Mouse (Mus musculus): Measurements from ENCODE around the gene Igdcc4. TPM values are rescaled to one million over a fixed set of nuclear protein-coding genes. Genes with fewer than 3 reads are reported as not detected.

Gene Igdcc4
- polyA plus RNA-seq, 1 experiment, result 15.5 TPM

GRCm38 (mm10) chr9:65175939-65176871 lies 74.9 kb downstream of the Igdcc4 start:
- TF ChIP-seq EP300 (IDR thresholded peaks at IDR 0.05; ENCODE audit: insufficient read depth, low read depth, low read length) (0 out of 2 replicates have a peak, but pooled peaks have one; percentile 16), CTCF (IDR thresholded peaks at IDR 0.05; ENCODE audit: low read depth, low read length) (no peak)
- Histone ChIP-seq H3K27ac (ENCODE audit: insufficient read depth, low read length) (no peak overlapping the region), H3K4me1 (ENCODE audit: control insufficient read depth, insufficient read depth, low read length) (peaks cover 17% of the 10 kb centered on the region), H3K27me3 (ENCODE audit: control insufficient read depth, insufficient read depth, low read length, poor library complexity, severe bottlenecking) (no peaks in the 10 kb centered on the region), H3K9ac (ENCODE audit: low read depth, poor library complexity, severe bottlenecking) (no peak overlapping the region), H3K36me3 (ENCODE audit: control insufficient read depth, insufficient read depth, low read length, poor library complexity, severe bottlenecking) (no peaks in the 10 kb centered on the region), H3K9me3 (replicated peaks; ENCODE audit: control insufficient read depth, insufficient read depth, low read length, poor library complexity, severe bottlenecking) (no peaks in the 10 kb centered on the region), H3K4me3 (ENCODE audit: low read depth, low read length) (no peak overlapping the region)

GRCm38 (mm10) chr9:65177497-65177896 lies 76.2 kb downstream of the Igdcc4 start:
- peaks cover 19% of the 10 kb centered on the region for H3K4me1 ChIP-seq (ENCODE audit: control insufficient read depth, insufficient read depth, low read length)
- TF ChIP-seq EP300 (IDR thresholded peaks at IDR 0.05; ENCODE audit: insufficient read depth, low read depth, low read length) (no peak), CTCF (IDR thresholded peaks at IDR 0.05; ENCODE audit: low read depth, low read length) (no peak), POLR2A (IDR thresholded peaks at IDR 0.05; ENCODE audit: insufficient read depth, low read length) (no peak)
- no peaks in the 10 kb centered on the region for H3K27me3 ChIP-seq (ENCODE audit: control insufficient read depth, insufficient read depth, low read length, poor library complexity, severe bottlenecking)
- H3K27ac ChIP-seq (ENCODE audit: insufficient read depth, low read length), result no peak overlapping the region
- H3K9me3 ChIP-seq (replicated peaks; ENCODE audit: control insufficient read depth, insufficient read depth, low read length, poor library complexity, severe bottlenecking), result no peaks in the 10 kb centered on the region
- no peak overlapping the region for H3K4me3 ChIP-seq (ENCODE audit: low read depth, low read length)
- H3K9ac ChIP-seq (ENCODE audit: low read depth, poor library complexity, severe bottlenecking), result no peak overlapping the region
- H3K36me3 ChIP-seq (ENCODE audit: control insufficient read depth, insufficient read depth, low read length, poor library complexity, severe bottlenecking), result no peaks in the 10 kb centered on the region

- TF ChIP-seq EP300 (IDR thresholded peaks at IDR 0.05; ENCODE audit: insufficient read depth, low read depth, low read length), result no peak
- TF ChIP-seq CTCF (IDR thresholded peaks at IDR 0.05; ENCODE audit: low read depth, low read length), result no peak
- no peak for TF ChIP-seq POLR2A (IDR thresholded peaks at IDR 0.05; ENCODE audit: insufficient read depth, low read length)
- H3K27me3 ChIP-seq (ENCODE audit: control insufficient read depth, insufficient read depth, low read length, poor library complexity, severe bottlenecking), result no peaks in the 10 kb centered on the region
- H3K27ac ChIP-seq (ENCODE audit: insufficient read depth, low read length), result no peak overlapping the region
- H3K9me3 ChIP-seq (replicated peaks; ENCODE audit: control insufficient read depth, insufficient read depth, low read length, poor library complexity, severe bottlenecking), result no peaks in the 10 kb centered on the region
- H3K4me1 ChIP-seq (ENCODE audit: control insufficient read depth, insufficient read depth, low read length), result peaks cover 19% of the 10 kb centered on the region
- peak overlapping the region; percentile 38 for H3K4me3 ChIP-seq (ENCODE audit: low read depth, low read length)
- H3K9ac ChIP-seq (ENCODE audit: low read depth, poor library complexity, severe bottlenecking), result peak overlapping the region; percentile 53
- H3K36me3 ChIP-seq (ENCODE audit: control insufficient read depth, insufficient read depth, low read length, poor library complexity, severe bottlenecking), result no peaks in the 10 kb centered on the region
These were observed 76.6 kb downstream of the Igdcc4 start for GRCm38 (mm10) chr9:65177912-65178311.

- Histone ChIP-seq H3K9me3 (replicated peaks; ENCODE audit: control insufficient read depth, insufficient read depth, low read length, poor library complexity, severe bottlenecking) (no peaks in the 10 kb centered on the region), H3K27me3 (ENCODE audit: control insufficient read depth, insufficient read depth, low read length, poor library complexity, severe bottlenecking) (no peaks in the 10 kb centered on the region), H3K36me3 (ENCODE audit: control insufficient read depth, insufficient read depth, low read length, poor library complexity, severe bottlenecking) (no peaks in the 10 kb centered on the region), H3K4me3 (ENCODE audit: low read depth, low read length) (peak overlapping the region; percentile 38), H3K27ac (ENCODE audit: insufficient read depth, low read length) (0 out of 2 replicates have a peak overlapping the region, but pooled peaks have one; percentile 20), H3K9ac (ENCODE audit: low read depth, poor library complexity, severe bottlenecking) (peak overlapping the region; percentile 53), H3K4me1 (ENCODE audit: control insufficient read depth, insufficient read depth, low read length) (peaks cover 19% of the 10 kb centered on the region)
- TF ChIP-seq EP300 (IDR thresholded peaks at IDR 0.05; ENCODE audit: insufficient read depth, low read depth, low read length), result peak; percentile 70
- no peak for TF ChIP-seq POLR2A (IDR thresholded peaks at IDR 0.05; ENCODE audit: insufficient read depth, low read length)
These were observed 77.3 kb downstream of the Igdcc4 start for GRCm38 (mm10) chr9:65178336-65179213.

- Histone ChIP-seq H3K4me1 (ENCODE audit: control insufficient read depth, insufficient read depth, low read length) (peaks cover 19% of the 10 kb centered on the region), H3K36me3 (ENCODE audit: control insufficient read depth, insufficient read depth, low read length, poor library complexity, severe bottlenecking) (no peaks in the 10 kb centered on the region), H3K27me3 (ENCODE audit: control insufficient read depth, insufficient read depth, low read length, poor library complexity, severe bottlenecking) (no peaks in the 10 kb centered on the region), H3K4me3 (ENCODE audit: low read depth, low read length) (peak overlapping the region; percentile 19; the same call in 1 of the 2 replicates), H3K27ac (ENCODE audit: insufficient read depth, low read length) (no peak overlapping the region), H3K9me3 (replicated peaks; ENCODE audit: control insufficient read depth, insufficient read depth, low read length, poor library complexity, severe bottlenecking) (no peaks in the 10 kb centered on the region), H3K9ac (ENCODE audit: low read depth, poor library complexity, severe bottlenecking) (no peak overlapping the region)
- no peak for TF ChIP-seq CTCF (IDR thresholded peaks at IDR 0.05; ENCODE audit: low read depth, low read length)
- no peak for TF ChIP-seq POLR2A (IDR thresholded peaks at IDR 0.05; ENCODE audit: insufficient read depth, low read length)
- no peak for TF ChIP-seq EP300 (IDR thresholded peaks at IDR 0.05; ENCODE audit: insufficient read depth, low read depth, low read length)
These were observed 78.7 kb downstream of the Igdcc4 start for GRCm38 (mm10) chr9:65179817-65180624.

Other genes starting within 250 kb of the Igdcc4 start
- gene Slc24a1, start 149.9 kb upstream of the Igdcc4 start, polyA plus RNA-seq (2011; ENCODE audit: insufficient read depth, insufficient read length, low read depth, missing spikeins), result 0.76 and 0.79 TPM in 2 replicates
- gene Ints14, start 140.6 kb upstream of the Igdcc4 start, polyA plus RNA-seq (2011; ENCODE audit: insufficient read depth, insufficient read length, low read depth, missing spikeins), result 26.3 and 28.9 TPM in 2 replicates
- gene Hacd3, start 79.8 kb upstream of the Igdcc4 start, polyA plus RNA-seq (2011; ENCODE audit: insufficient read depth, insufficient read length, low read depth, missing spikeins), result 31.2 and 31.6 TPM in 2 replicates
- 44.5 and 45.2 TPM in 2 replicates for gene Dpp8, start 69.1 kb upstream of the Igdcc4 start, polyA plus RNA-seq (2011; ENCODE audit: insufficient read depth, insufficient read length, low read depth, missing spikeins)
- 8.6 and 8.9 TPM in 2 replicates for gene Igdcc3, start 39.7 kb downstream of the Igdcc4 start, polyA plus RNA-seq (2011; ENCODE audit: insufficient read depth, insufficient read length, low read depth, missing spikeins)
- 5.7 and 7.1 TPM in 2 replicates for gene Parp16, start 93.9 kb downstream of the Igdcc4 start, polyA plus RNA-seq (2011; ENCODE audit: insufficient read depth, insufficient read length, low read depth, missing spikeins)
- 0.15 and 0.17 TPM in 2 replicates for gene Cilp, start 163.7 kb downstream of the Igdcc4 start, polyA plus RNA-seq (2011; ENCODE audit: insufficient read depth, insufficient read length, low read depth, missing spikeins)
- gene Clpx, start 192.8 kb downstream of the Igdcc4 start, polyA plus RNA-seq (2011; ENCODE audit: insufficient read depth, insufficient read length, low read depth, missing spikeins), result 29.6 and 31.5 TPM in 2 replicates
- 31.1 and 37.7 TPM in 2 replicates for gene Pdcd7, start 244.6 kb downstream of the Igdcc4 start, polyA plus RNA-seq (2011; ENCODE audit: insufficient read depth, insufficient read length, low read depth, missing spikeins)